Mouse (Mus musculus) limb, embryonic 14.5 days (tissue): ENCODE data around the gene Zfp334. TPM values are rescaled to one million over a fixed set of nuclear protein-coding genes. Genes with fewer than 3 reads are reported as not detected.

Experiments
- ATAC-seq: fragments of 200-750 bp; cut with Nextera tagmentation; 2 replicates; pipeline ENCODE4 v1.8.0; 2017; ENCODE audit warnings: low read depth, moderate number of reproducible peaks, moderate TSS enrichment; ENCODE audit not compliant: low FRiP score
- DNase-seq: peaks from one replicate; pipeline ENCODE4 v3.0.0-alpha.2; 2015; ENCODE audit warnings: low spot score
- H3K27ac ChIP-seq: fragments of 300-500 bp; sonication (generic); replicated peaks from 2 replicates; pipeline ENCODE4 v1.5.1; 2014; ENCODE audit warnings: low read depth, mild to moderate bottlenecking, low read length, moderate library complexity, mixed read lengths
- H3K27me3 ChIP-seq: fragments of 300-500 bp; sonication (generic); 2 replicates; pipeline ENCODE4 v1.6.1; 2014; ENCODE audit warnings: low read length, mixed read lengths; ENCODE audit not compliant: control insufficient read depth, insufficient read depth
- H3K36me3 ChIP-seq: fragments of 300-500 bp; sonication (generic); 2 replicates; pipeline ENCODE4 v1.6.1; 2014; ENCODE audit warnings: mild to moderate bottlenecking, low read length, moderate library complexity, mixed read lengths; ENCODE audit not compliant: control insufficient read depth, insufficient read depth
- H3K4me1 ChIP-seq: fragments of 300-500 bp; sonication (generic); 2 replicates; pipeline ENCODE4 v1.6.1; 2014; ENCODE audit warnings: antibody characterized with exemption, low read length, mixed read lengths; ENCODE audit not compliant: control insufficient read depth, insufficient read depth
- H3K4me2 ChIP-seq: fragments of 300-500 bp; sonication (generic); replicated peaks from 2 replicates; pipeline ENCODE4 v1.6.1; 2014; ENCODE audit warnings: low read depth, mild to moderate bottlenecking, low read length, moderate library complexity; ENCODE audit not compliant: severe bottlenecking
- H3K4me3 ChIP-seq: fragments of 300-500 bp; sonication (generic); replicated peaks from 2 replicates; pipeline ENCODE4 v1.5.1; 2014; ENCODE audit warnings: low read length
- H3K9ac ChIP-seq: fragments of 300-500 bp; sonication (generic); 2 replicates; pipeline ENCODE4 v1.6.1; 2014; ENCODE audit warnings: mild to moderate bottlenecking, low read depth, low read length, moderate library complexity; ENCODE audit not compliant: severe bottlenecking
- H3K9me3 ChIP-seq: fragments of 300-500 bp; sonication (generic); 2 replicates; pipeline ENCODE4 v1.6.1; 2016; ENCODE audit warnings: low read length; ENCODE audit not compliant: control insufficient read depth
- POLR2A ChIP-seq: fragments of 200-500 bp; IDR thresholded peaks from 2 replicates; pipeline ENCODE4 v1.8.0; 2012; ENCODE audit warnings: inconsistent platforms, mild to moderate bottlenecking, moderate library complexity, borderline replicate concordance; ENCODE audit not compliant: insufficient read depth, insufficient read length; ENCODE audit errors: extremely low read depth
- WGBS: fragments of 180-500 bp; shearing (Covaris S2); extraction: QIAGEN DNeasy Blood & Tissue Kit; methylation state at CpG from one replicate; pipeline ENCODE4 v1.1.7; 2014; 5-methylcytosine and 5-hydroxymethylcytosine counted together
- polyA plus RNA-seq, 2 experiments: library from polyadenylated mRNA; depleted of rRNA in 1 of 2; stranded (reverse) in 1 of 2; unstranded in 1 of 2; fragments of >200 nt; fragmentation: Nextera tagmentation in 1 of 2; extraction: Ambion mirVana in 1 of 2; gene quantifications; 2 replicates each; pipeline versions ENCODE4 v1.2.1 to v1.2.3; 2012 to 2014

Zfp334 gene
- polyA plus RNA-seq, 2 experiments, result 8.6 to 9.8 TPM

DNA sequence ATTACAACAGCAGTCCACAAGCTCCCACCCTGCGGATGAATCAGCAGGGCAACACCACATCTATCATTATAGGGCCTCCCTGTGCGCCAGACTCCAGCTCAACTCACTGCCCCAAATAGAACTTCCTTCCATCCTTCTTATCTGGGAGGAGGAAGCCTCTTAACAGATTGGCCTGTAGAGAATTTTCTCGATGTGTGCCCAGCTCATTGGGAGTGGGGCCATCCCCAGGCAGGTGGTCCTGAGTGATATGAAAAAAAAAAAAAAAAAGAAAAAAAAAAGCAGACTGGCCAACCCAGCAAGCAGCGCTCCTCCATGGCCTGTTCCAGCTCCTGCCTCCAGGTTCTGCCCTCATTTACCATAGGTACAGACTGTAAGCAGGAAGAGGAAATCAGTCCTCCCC is 12.1 kb downstream of the Zfp334 start:
- Histone ChIP-seq H3K36me3 (peaks cover 57% of the 10 kb centered on the region), H3K27me3 (no peaks in the 10 kb centered on the region), H3K9ac (no peak overlapping the region), H3K4me3 (no peak overlapping the region), H3K4me1 (no peaks in the 10 kb centered on the region), H3K27ac (no peak overlapping the region), H3K9me3 (peaks cover 5% of the 10 kb centered on the region), H3K4me2 (no peak overlapping the region)
- TF ChIP-seq POLR2A, result no peak
- DNase-seq (no peak), ATAC-seq (no peak)
- WGBS, result 86% methylated on average over 4 of the region's 4 CpGs

DNA sequence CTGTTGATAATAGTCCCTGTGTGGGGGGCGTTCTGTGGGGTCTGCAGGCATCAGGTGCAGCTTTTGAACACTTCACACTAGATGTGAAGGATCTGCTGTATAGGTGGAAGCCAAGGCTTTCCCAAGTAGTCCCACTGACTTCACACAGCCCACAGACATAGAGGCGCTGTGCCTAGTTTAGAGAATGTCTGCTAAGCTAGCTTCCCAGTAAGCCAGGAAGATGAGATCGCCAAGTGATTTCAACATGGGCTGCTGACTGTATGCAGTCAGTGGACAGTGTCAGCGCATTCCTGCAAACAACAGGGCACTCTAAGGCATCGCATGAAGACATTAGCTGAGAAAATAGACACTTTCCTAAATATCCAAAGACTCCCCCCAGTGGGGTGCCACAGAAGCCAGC is 12.6 kb downstream of the Zfp334 start:
- Histone ChIP-seq H3K27me3 (no peaks in the 10 kb centered on the region), H3K27ac (no peak overlapping the region), H3K9ac (no peak overlapping the region), H3K4me2 (no peak overlapping the region), H3K9me3 (peaks cover 4% of the 10 kb centered on the region; the same call in 1 of the 2 replicates), H3K36me3 (peaks cover 51% of the 10 kb centered on the region), H3K4me3 (no peak overlapping the region), H3K4me1 (no peaks in the 10 kb centered on the region)
- ATAC-seq, result no peak
- TF ChIP-seq POLR2A, result no peak
- 85% methylated on average over 5 of the region's 5 CpGs for WGBS
- DNase-seq, result no peak

DNA sequence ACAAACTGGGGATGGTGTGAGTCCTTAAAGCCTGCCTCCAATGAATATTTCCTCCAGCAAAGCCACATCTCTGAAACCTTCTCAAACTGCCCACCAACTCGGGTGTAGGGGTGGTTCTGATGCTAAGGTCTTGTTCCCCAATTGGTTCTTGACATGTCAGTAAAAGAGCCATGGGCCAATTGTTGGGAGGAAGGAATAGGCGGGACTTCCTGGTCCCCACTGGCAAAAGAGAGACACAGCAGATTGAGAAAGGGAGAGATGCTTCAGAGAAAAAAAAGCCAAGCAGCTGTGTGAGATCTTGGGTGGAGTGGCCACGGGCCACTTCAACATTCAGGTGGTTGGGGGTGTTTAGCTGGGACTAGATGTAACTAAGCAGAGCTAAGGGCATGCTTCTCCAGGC is 17.0 kb downstream of the Zfp334 start:
- Histone ChIP-seq H3K9me3 (no peaks in the 10 kb centered on the region), H3K4me3 (no peak overlapping the region), H3K9ac (no peak overlapping the region), H3K4me1 (peaks cover 6% of the 10 kb centered on the region; the same call in 1 of the 2 replicates), H3K36me3 (peaks cover 13% of the 10 kb centered on the region; the same call in 1 of the 2 replicates), H3K27me3 (peaks cover 19% of the 10 kb centered on the region), H3K27ac (no peak overlapping the region), H3K4me2 (no peak overlapping the region)
- no peak for ATAC-seq
- no peak for TF ChIP-seq POLR2A
- 22% methylated on average over 3 of the region's 3 CpGs for WGBS
- DNase-seq, result no peak

DNA sequence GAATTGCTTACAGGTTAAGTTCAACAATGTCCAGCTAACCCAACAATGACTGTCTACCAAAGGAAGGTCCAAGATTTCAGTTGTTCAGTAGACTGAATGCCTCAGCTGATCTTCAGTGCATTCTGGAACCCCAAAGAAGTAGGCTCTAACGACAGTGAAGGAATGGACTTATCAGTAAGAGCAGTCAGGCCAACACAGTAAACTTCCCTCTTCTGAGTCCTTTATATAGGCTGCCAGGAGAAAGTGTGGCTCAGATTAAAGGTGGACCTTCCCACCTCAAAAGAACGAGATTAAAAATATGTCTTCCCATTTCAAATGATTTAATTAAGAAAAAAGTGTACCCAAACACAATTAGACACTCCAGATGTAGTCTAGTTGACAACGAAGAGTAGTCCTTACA is 17.7 kb downstream of the Zfp334 start:
- H3K36me3 ChIP-seq, result peaks cover 9% of the 10 kb centered on the region; the same call in 1 of the 2 replicates
- no peak overlapping the region for H3K27ac ChIP-seq
- ATAC-seq, result no peak
- no peak overlapping the region for H3K4me2 ChIP-seq
- DNase-seq, result no peak
- no peak overlapping the region for H3K9ac ChIP-seq
- no peaks in the 10 kb centered on the region for H3K9me3 ChIP-seq
- peaks cover 6% of the 10 kb centered on the region; the same call in 1 of the 2 replicates for H3K4me1 ChIP-seq
- 71% methylated on average over 3 of the region's 3 CpGs for WGBS
- no peak for TF ChIP-seq POLR2A
- no peak overlapping the region for H3K4me3 ChIP-seq
- peaks cover 24% of the 10 kb centered on the region for H3K27me3 ChIP-seq

DNA sequence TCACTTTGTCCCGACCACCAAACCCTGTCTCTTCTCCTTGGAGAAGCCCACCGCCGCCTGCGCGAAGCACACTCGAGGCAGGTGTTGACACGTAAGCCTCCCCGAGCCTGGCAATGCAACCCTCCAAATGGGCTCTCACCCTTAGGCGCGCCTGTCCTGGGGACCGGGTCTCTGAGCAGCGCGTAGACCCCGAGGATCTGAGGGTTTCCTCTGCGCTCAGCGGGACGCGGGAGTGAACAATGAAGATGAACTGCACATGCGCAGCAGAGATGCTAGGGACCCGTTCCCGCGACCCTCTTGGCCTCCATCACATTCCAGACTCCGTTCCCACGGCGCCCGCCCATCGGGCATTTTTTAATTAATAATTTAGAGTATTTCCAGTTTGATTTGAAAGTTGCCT is 19.6 kb downstream of the Zfp334 start, which contains the start of gene Zfp663:
TSS of gene Zfp663 (minus strand) at position 234 of the 400 bp plus-strand sequence.
- H3K9ac ChIP-seq, result 0 out of 2 replicates have a peak within 1 kb of the TSS, but pooled peaks have one; percentile 34
- ATAC-seq (no peak), DNase-seq (no peak)
- H3K4me1 ChIP-seq, result peaks cover 6% of the 10 kb centered on the region; the same call in 1 of the 2 replicates
- H3K4me2 ChIP-seq, result peak within 1 kb of the TSS; percentile 49
- TF ChIP-seq POLR2A, result no peak
- 1% methylated on average over 27 of the region's 27 CpGs for WGBS
- H3K4me3 ChIP-seq, result peak within 1 kb of the TSS; percentile 26
- H3K27ac ChIP-seq, result no peak within 1 kb of the TSS
- no peaks in the 10 kb centered on the region for H3K9me3 ChIP-seq
- H3K27me3 ChIP-seq, result peaks cover 32% of the 10 kb centered on the region
- no peaks in the 10 kb centered on the region for H3K36me3 ChIP-seq
